Mouse (Mus musculus) lung, postnatal 0 days (tissue): ENCODE data around the gene Fam89a. TPM values are rescaled to one million over a fixed set of nuclear protein-coding genes. Genes with fewer than 3 reads are reported as not detected.

Experiments used
- ATAC-seq: fragments of 200-750 bp; cut with Nextera tagmentation; 2 replicates; pipeline ENCODE4 v1.8.0; 2017; ENCODE audit warnings: moderate library complexity
- DNase-seq: peaks from one replicate; pipeline ENCODE4 v3.0.0-alpha.2; 2016; ENCODE audit warnings: low spot score
- H3K27ac ChIP-seq: fragments of 300-500 bp; sonication (generic); 2 replicates; pipeline ENCODE4 v1.5.1; 2014; ENCODE audit warnings: antibody characterized with exemption, mild to moderate bottlenecking, low read length, mixed read lengths
- H3K27me3 ChIP-seq: fragments of 300-500 bp; sonication (generic); replicated peaks from 2 replicates; pipeline ENCODE4 v1.6.1; 2014; ENCODE audit warnings: low read length, mixed read lengths; ENCODE audit not compliant: insufficient read depth
- H3K36me3 ChIP-seq: fragments of 300-500 bp; sonication (generic); 2 replicates; pipeline ENCODE4 v1.6.1; 2014; ENCODE audit warnings: low read length, mixed read lengths; ENCODE audit not compliant: insufficient read depth
- H3K4me1 ChIP-seq: fragments of 300-500 bp; sonication (generic); 2 replicates; pipeline ENCODE4 v1.6.1; 2014; ENCODE audit warnings: antibody characterized with exemption, low read depth, low read length, mixed read lengths; ENCODE audit not compliant: insufficient read depth
- H3K4me2 ChIP-seq: fragments of 300-500 bp; sonication (generic); replicated peaks from 2 replicates; pipeline ENCODE4 v1.6.1; 2014; ENCODE audit warnings: low read depth, mild to moderate bottlenecking, low read length, moderate library complexity, mixed read lengths
- H3K4me3 ChIP-seq: fragments of 300-500 bp; sonication (generic); 2 replicates; pipeline ENCODE4 v1.5.1; 2014; ENCODE audit warnings: low read depth, low read length
- H3K9ac ChIP-seq: fragments of 300-500 bp; sonication (generic); replicated peaks from 2 replicates; pipeline ENCODE4 v1.6.1; 2014; ENCODE audit warnings: low read depth, mild to moderate bottlenecking
- H3K9me3 ChIP-seq: fragments of 300-500 bp; sonication (generic); 2 replicates; pipeline ENCODE4 v1.6.1; 2016; ENCODE audit warnings: low read length, mixed read lengths
- CTCF ChIP-seq: IDR thresholded peaks from 2 replicates; pipeline ENCODE4 v1.5.1; 2016; ENCODE audit warnings: antibody characterized with exemption, mild to moderate bottlenecking
- EP300 ChIP-seq: IDR thresholded peaks from 2 replicates; pipeline ENCODE4 v1.6.1; 2016; ENCODE audit warnings: antibody characterized with exemption, mild to moderate bottlenecking, control low read depth
- WGBS: fragments of 180-500 bp; shearing (Covaris S2); extraction: QIAGEN DNeasy Blood & Tissue Kit; methylation state at CpG from one replicate; pipeline ENCODE4 v1.1.7; 2014; 5-methylcytosine and 5-hydroxymethylcytosine counted together
- polyA plus RNA-seq: library from polyadenylated mRNA; unstranded; fragments of >200 nt; fragmentation: Nextera tagmentation; extraction: Ambion mirVana; gene quantifications from 2 replicates; pipeline ENCODE4 v1.2.1, GENCODE M21; 2015

The Fam89a gene
- polyA plus RNA-seq, 1 experiment from 2014 or later: 3.9 TPM

GRCm38 (mm10) chr8:124701023-124701422, 50.6 kb downstream of the Fam89a start:
- Histone ChIP-seq H3K4me1 (no peaks in the 10 kb centered on the region), H3K36me3 (no peaks in the 10 kb centered on the region), H3K9me3 (no peaks in the 10 kb centered on the region), H3K27me3 (no peaks in the 10 kb centered on the region), H3K4me2 (no peak overlapping the region), H3K9ac (no peak overlapping the region), H3K27ac (no peak overlapping the region), H3K4me3 (no peak overlapping the region)
- DNase-seq: peak; percentile 19
- ATAC-seq: peak; percentile 33
- TF ChIP-seq EP300: peak; percentile 62; the same call in 1 of the 2 replicates
- no peak for TF ChIP-seq CTCF
- WGBS: 56% methylated on average over 9 of the region's 9 CpGs

- DNase-seq (no peak), ATAC-seq (no peak)
- Histone ChIP-seq H3K9me3 (no peaks in the 10 kb centered on the region), H3K27me3 (no peaks in the 10 kb centered on the region), H3K27ac (no peak overlapping the region), H3K9ac (no peak overlapping the region), H3K36me3 (no peaks in the 10 kb centered on the region), H3K4me2 (no peak overlapping the region), H3K4me1 (no peaks in the 10 kb centered on the region), H3K4me3 (no peak overlapping the region)
- WGBS: 87% methylated on average over 5 of the region's 5 CpGs
- TF ChIP-seq CTCF (no peak), EP300 (no peak)
Observed at GRCm38 (mm10) chr8:124700271-124700670, 51.4 kb downstream of the Fam89a start.

- Histone ChIP-seq H3K4me1 (no peaks in the 10 kb centered on the region), H3K9me3 (no peaks in the 10 kb centered on the region), H3K27ac (no peak overlapping the region), H3K9ac (no peak overlapping the region), H3K4me3 (no peak overlapping the region), H3K4me2 (no peak overlapping the region), H3K36me3 (no peaks in the 10 kb centered on the region), H3K27me3 (no peaks in the 10 kb centered on the region)
- 91% methylated on average over 22 of the region's 22 CpGs for WGBS
- DNase-seq (no peak), ATAC-seq (no peak)
- TF ChIP-seq CTCF (no peak), EP300 (no peak)
Observed at GRCm38 (mm10) chr8:124695424-124696100, 56.1 kb downstream of the Fam89a start.

- peak; percentile 99 for TF ChIP-seq EP300
- TF ChIP-seq CTCF: no peak
- Histone ChIP-seq H3K4me3 (no peak overlapping the region), H3K27ac (0 out of 2 replicates have a peak overlapping the region, but pooled peaks have one; percentile 76), H3K4me1 (no peaks in the 10 kb centered on the region), H3K4me2 (no peak overlapping the region), H3K9ac (no peak overlapping the region), H3K9me3 (no peaks in the 10 kb centered on the region), H3K27me3 (no peaks in the 10 kb centered on the region), H3K36me3 (no peaks in the 10 kb centered on the region)
- WGBS: 63% methylated on average over 4 of the region's 4 CpGs
- ATAC-seq: peak; percentile 96
- peak; percentile 92 for DNase-seq
Observed at GRCm38 (mm10) chr8:124691706-124692105, 59.9 kb downstream of the Fam89a start.

Other genes starting within 250 kb of the Fam89a start
- gene Cog2, start 231.1 kb downstream of the Fam89a start, polyA plus RNA-seq: 23.5 and 24.5 TPM in 2 replicates
- gene Agt, start 182.1 kb downstream of the Fam89a start, polyA plus RNA-seq: 101 and 133 TPM in 2 replicates
- gene Capn9, start 175.7 kb downstream of the Fam89a start, polyA plus RNA-seq: 0.11 and 0.16 TPM in 2 replicates
- 25.2 and 26.0 TPM in 2 replicates for gene 2310022B05Rik, start 88.5 kb downstream of the Fam89a start, polyA plus RNA-seq
- 24.0 and 30.7 TPM in 2 replicates for gene Ttc13, start 29.8 kb downstream of the Fam89a start, polyA plus RNA-seq
- 14.6 and 15.0 TPM in 2 replicates for gene Arv1, start 29.7 kb downstream of the Fam89a start, polyA plus RNA-seq
- gene Trim67, start 41.3 kb upstream of the Fam89a start, polyA plus RNA-seq: 1.5 and 1.7 TPM in 2 replicates
- 67.8 and 71.5 TPM in 2 replicates for gene Gnpat, start 111.2 kb upstream of the Fam89a start, polyA plus RNA-seq
- 18.0 and 18.2 TPM in 2 replicates for gene 2810004N23Rik, start 111.3 kb upstream of the Fam89a start, polyA plus RNA-seq
- 7.0 and 7.7 TPM in 2 replicates for gene Exoc8, start 145.9 kb upstream of the Fam89a start, polyA plus RNA-seq
- gene Sprtn, start 146.1 kb upstream of the Fam89a start, polyA plus RNA-seq: 6.9 TPM in 2 replicates
- 7.7 and 8.8 TPM in 2 replicates for gene Egln1, start 197.5 kb upstream of the Fam89a start, polyA plus RNA-seq